Mouse (Mus musculus): Measurements from ENCODE around the gene Kif2c. TPM values are rescaled to one million over a fixed set of nuclear protein-coding genes. Genes with fewer than 3 reads are reported as not detected.

The Kif2c gene
- polyA plus RNA-seq, 1 experiment from 2014 or later = 53.4 TPM

DNA sequence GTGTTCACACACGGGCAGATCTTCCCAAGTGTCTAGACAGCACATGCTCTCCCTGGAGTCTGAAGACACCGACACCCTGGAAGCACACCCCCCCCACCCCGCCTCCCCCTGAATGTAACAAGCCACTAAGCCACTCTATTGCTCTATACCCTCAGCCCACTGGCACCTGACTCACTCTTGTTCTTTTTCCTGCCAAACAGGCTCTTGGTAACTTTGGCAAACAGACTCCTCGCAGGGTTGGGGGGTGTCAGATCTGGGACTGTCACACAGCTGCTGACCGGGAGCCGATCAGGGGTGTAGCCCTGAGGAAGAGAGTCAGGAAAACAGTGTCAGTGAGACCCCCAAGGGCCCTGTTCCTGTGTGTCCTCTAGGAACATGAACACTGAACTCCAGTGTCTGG, 51.2 kb downstream of the Kif2c start:
- Histone ChIP-seq H3K4me2 (ENCODE audit: low read length) (no peak overlapping the region), H3K27ac (ENCODE audit: low read depth) (no peak overlapping the region), H3K4me3 (ENCODE audit: low read depth, low read length) (no peak overlapping the region), H3K27me3 (replicated peaks; ENCODE audit: control insufficient read depth, insufficient read depth, low read length) (peaks cover 20% of the 10 kb centered on the region), H3K36me3 (ENCODE audit: control insufficient read depth, insufficient read depth, low read length) (0 out of 2 replicates have a peak, but pooled peaks cover 4% of the 10 kb centered on the region), H3K4me1 (replicated peaks; ENCODE audit: control insufficient read depth, insufficient read depth, low read length) (peaks cover 15% of the 10 kb centered on the region; the same call in 1 of the 2 replicates), H3K9ac (ENCODE audit: low read length) (no peak overlapping the region), H3K9me3 (ENCODE audit: control insufficient read depth, low read length) (no peaks in the 10 kb centered on the region)
- WGBS = 77% methylated on average over 6 of the region's 6 CpGs
- ATAC-seq (replicated peaks; ENCODE audit: low FRiP score, low TSS enrichment, low read depth) (no peak), DNase-seq (ENCODE audit: low spot score) (no peak)

DNA sequence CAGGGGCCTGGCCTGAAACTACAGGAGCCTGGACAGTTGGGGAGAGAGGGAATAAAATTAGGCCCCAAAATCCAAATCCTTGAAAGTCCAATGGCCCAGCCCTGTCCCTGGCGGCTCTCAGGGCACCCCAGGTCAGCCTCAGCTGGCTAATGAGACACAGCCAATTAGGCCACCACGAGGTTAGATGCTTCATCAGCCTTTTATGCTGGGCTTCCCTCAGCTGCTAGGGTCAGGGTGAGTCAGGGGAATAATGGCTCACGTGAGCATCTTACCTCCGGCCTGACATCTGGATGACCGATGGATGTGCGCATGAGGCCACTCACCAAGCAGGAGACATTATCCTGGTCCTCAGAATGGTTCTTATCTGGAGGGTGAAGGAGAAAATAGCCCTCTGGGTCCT, 51.6 kb downstream of the Kif2c start:
- Histone ChIP-seq H3K27me3 (replicated peaks; ENCODE audit: control insufficient read depth, insufficient read depth, low read length) (peaks cover 20% of the 10 kb centered on the region), H3K36me3 (ENCODE audit: control insufficient read depth, insufficient read depth, low read length) (0 out of 2 replicates have a peak, but pooled peaks cover 4% of the 10 kb centered on the region), H3K27ac (ENCODE audit: low read depth) (no peak overlapping the region), H3K4me1 (replicated peaks; ENCODE audit: control insufficient read depth, insufficient read depth, low read length) (peaks cover 19% of the 10 kb centered on the region), H3K4me3 (ENCODE audit: low read depth, low read length) (no peak overlapping the region), H3K9me3 (ENCODE audit: control insufficient read depth, low read length) (no peaks in the 10 kb centered on the region), H3K4me2 (ENCODE audit: low read length) (no peak overlapping the region), H3K9ac (ENCODE audit: low read length) (no peak overlapping the region)
- WGBS = 83% methylated on average over 6 of the region's 6 CpGs
- ATAC-seq (replicated peaks; ENCODE audit: low FRiP score, low TSS enrichment, low read depth) (no peak), DNase-seq (ENCODE audit: low spot score) (no peak)

DNA sequence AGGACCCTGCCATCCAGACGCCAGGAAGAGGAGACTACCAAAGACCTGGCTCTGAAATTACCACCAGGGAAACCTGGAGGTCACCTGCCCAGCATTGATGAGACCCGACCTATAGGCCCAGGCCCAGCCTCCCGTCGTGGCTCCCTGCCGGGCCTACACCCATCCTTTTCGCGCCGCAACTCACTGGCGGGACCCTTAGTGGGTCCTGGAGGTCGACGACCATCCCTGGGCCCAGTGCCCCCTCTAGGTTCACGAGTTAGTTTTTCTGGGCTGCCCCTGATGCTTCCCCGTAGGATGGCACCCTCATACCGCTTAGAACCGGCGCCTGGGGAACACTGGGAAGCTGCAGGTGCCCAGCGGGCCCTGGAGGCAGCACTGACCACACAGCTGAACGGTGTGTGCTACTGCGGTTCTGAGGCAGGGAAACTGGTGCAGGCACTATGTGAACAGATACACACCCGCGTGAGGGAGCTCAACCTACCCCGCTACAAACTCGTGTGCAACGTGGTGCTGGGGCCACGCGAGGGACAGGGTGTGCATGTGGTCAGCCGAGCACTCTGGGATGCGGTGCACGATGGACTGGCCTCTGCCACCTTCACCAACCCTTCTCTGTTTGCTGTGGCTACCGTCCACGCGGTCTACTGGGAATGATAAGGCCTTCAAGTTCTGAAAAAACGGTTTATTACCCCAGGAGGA, 54.3 kb downstream of the Kif2c start:
- no peak for ATAC-seq (replicated peaks; ENCODE audit: low FRiP score, low TSS enrichment, low read depth)

DNA sequence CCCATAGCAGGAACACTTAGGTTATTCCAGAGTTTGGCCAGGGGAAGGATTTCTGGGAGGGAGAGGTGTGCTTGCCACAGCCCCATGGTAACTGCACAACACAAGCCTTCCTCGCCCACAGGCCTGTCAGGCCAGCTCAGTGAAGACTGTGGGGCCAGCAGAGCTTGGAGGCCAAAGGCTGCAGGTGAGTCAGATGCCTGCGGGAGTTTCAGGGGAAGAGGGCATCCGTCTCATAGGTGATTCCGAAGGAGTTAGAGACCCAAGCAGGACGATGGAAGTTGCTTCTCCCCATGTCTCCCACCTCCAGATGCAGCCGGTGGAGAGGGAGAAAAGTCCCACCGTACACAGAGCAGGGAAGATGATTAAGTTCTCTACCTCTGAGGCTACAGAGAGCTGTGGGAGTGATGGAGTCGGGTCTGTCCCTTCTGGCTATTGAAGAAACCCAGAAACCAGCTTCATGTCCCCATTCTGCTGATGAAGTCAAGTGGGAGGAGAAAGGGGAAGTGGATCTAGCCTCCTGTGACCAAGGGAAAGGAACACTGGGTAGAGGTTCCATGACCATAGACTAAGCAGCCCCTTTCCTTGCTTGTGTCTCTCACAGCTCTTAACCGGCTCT, 55.7 kb downstream of the Kif2c start, which contains the start of gene Tctex1d4:
TSS of gene Tctex1d4 (plus strand) at position 120 of the 616 bp plus-strand sequence.
- H3K9me3 ChIP-seq (ENCODE audit: control insufficient read depth, low read length) = no peaks in the 10 kb centered on the region
- H3K4me1 ChIP-seq (replicated peaks; ENCODE audit: control insufficient read depth, insufficient read depth, low read length) = peaks cover 25% of the 10 kb centered on the region
- peak within 1 kb of the TSS; percentile 78 for H3K27ac ChIP-seq (ENCODE audit: low read depth)
- H3K27me3 ChIP-seq (replicated peaks; ENCODE audit: control insufficient read depth, insufficient read depth, low read length) = peaks cover 4% of the 10 kb centered on the region
- H3K4me2 ChIP-seq (ENCODE audit: low read length) = peak within 1 kb of the TSS; percentile 39; the same call in 1 of the 2 replicates
- H3K36me3 ChIP-seq (ENCODE audit: control insufficient read depth, insufficient read depth, low read length) = 0 out of 2 replicates have a peak, but pooled peaks cover 4% of the 10 kb centered on the region
- ATAC-seq (replicated peaks; ENCODE audit: low FRiP score, low TSS enrichment, low read depth) = no peak
- DNase-seq (ENCODE audit: low spot score) = no peak
- no peak within 1 kb of the TSS for H3K4me3 ChIP-seq (ENCODE audit: low read depth, low read length)
- WGBS = 80% methylated on average over 9 of the region's 9 CpGs
- H3K9ac ChIP-seq (ENCODE audit: low read length) = peak within 1 kb of the TSS; percentile 20; the same call in 1 of the 2 replicates

More for the DNA sequence above, 54.3 kb downstream of the Kif2c start:
- no peak overlapping the region for H3K4me3 ChIP-seq (ENCODE audit: low read depth, low read length)
- H3K4me2 ChIP-seq (ENCODE audit: low read length) = no peak overlapping the region
- DNase-seq (ENCODE audit: low spot score) = no peak
- H3K27me3 ChIP-seq (replicated peaks; ENCODE audit: control insufficient read depth, insufficient read depth, low read length) = peaks cover 18% of the 10 kb centered on the region
- no peak overlapping the region for H3K27ac ChIP-seq (ENCODE audit: low read depth)
- peaks cover 32% of the 10 kb centered on the region for H3K4me1 ChIP-seq (replicated peaks; ENCODE audit: control insufficient read depth, insufficient read depth, low read length)
- no peaks in the 10 kb centered on the region for H3K9me3 ChIP-seq (ENCODE audit: control insufficient read depth, low read length)
- WGBS = 89% methylated on average over 33 of the region's 33 CpGs
- H3K36me3 ChIP-seq (ENCODE audit: control insufficient read depth, insufficient read depth, low read length) = 0 out of 2 replicates have a peak, but pooled peaks cover 4% of the 10 kb centered on the region
- H3K9ac ChIP-seq (ENCODE audit: low read length) = no peak overlapping the region

DNA sequence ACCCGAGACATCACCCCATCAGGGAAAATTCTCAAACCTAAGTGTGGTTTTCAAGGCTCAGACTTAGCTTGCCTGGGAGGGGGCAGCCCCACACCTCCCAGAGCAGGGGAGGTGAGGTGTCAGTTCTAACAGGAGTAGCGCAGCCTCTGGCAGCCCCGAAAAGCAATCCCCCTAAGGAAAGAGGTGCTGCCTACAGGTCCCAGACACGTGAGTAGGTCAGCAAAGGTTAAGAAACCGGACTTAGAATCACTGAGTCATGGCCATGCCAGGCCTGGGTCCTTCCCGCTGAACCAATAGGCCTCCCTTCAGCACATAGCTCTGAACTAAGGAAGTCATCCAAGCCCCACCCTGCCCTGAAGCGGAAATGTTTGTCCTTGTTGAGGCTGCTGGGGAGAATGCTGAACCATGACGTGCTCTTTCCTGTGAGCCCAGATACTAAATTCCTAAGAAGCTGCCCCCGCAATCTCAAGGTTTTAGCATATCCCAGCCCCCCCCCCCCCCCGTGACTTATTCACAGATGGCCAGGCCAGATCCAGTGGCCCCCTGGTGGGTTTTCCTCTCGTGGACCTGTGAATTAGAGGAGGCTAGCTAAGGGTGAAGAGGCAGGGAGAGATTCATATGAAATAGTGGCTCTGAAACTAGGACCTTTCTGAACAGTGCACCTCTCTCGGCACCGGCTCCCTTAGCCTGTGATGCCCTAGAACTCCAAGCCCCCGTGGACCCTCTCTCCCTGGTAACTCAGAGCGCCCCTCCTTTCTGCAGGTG, 56.3 kb downstream of the Kif2c start:
- ATAC-seq (replicated peaks; ENCODE audit: low FRiP score, low TSS enrichment, low read depth) = peak; percentile 61
- H3K4me2 ChIP-seq (ENCODE audit: low read length) = no peak overlapping the region; the same call in 1 of the 2 replicates
- DNase-seq (ENCODE audit: low spot score) = peak; percentile 65
- peak overlapping the region; percentile 78 for H3K27ac ChIP-seq (ENCODE audit: low read depth)
- H3K36me3 ChIP-seq (ENCODE audit: control insufficient read depth, insufficient read depth, low read length) = 0 out of 2 replicates have a peak, but pooled peaks cover 4% of the 10 kb centered on the region
- H3K27me3 ChIP-seq (replicated peaks; ENCODE audit: control insufficient read depth, insufficient read depth, low read length) = no peaks in the 10 kb centered on the region
- 45% methylated on average over 15 of the region's 15 CpGs for WGBS
- H3K9me3 ChIP-seq (ENCODE audit: control insufficient read depth, low read length) = no peaks in the 10 kb centered on the region
- peaks cover 29% of the 10 kb centered on the region for H3K4me1 ChIP-seq (replicated peaks; ENCODE audit: control insufficient read depth, insufficient read depth, low read length)
- H3K9ac ChIP-seq (ENCODE audit: low read length) = no peak overlapping the region
- no peak overlapping the region for H3K4me3 ChIP-seq (ENCODE audit: low read depth, low read length)

DNA sequence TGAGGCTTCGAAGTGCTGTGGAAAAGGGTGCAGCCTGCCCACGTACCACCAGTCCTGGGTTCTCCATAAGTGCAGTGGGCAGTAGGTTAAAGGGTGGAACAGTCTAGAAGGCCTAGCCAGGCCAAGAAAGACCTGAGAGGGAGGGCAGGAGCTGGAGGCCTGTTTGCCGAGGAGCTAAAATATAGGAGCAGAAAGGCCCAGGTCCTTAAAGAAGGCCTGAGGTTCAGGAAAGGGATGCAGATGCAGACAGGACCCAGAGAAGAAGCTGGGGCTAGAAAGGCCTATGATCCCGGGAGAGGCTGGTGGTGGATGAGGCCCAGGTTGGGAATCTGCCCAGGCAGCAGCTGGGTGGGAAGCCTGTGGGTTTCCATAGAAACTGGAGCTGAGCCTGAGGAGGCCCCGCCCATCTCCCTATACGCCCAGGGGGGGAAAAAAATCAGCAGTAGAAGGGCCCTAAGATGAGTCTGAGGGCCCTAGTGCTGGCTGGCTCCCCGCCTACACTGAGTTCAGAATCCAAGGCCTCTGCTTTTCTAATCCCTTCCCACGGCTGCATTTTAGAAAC, 57.0 kb downstream of the Kif2c start, which contains the start of gene Btbd19:
TSS of gene Btbd19 (minus strand) at position 378 of the 562 bp plus-strand sequence.
- Histone ChIP-seq H3K27ac (ENCODE audit: low read depth) (peak within 1 kb of the TSS; percentile 78), H3K36me3 (ENCODE audit: control insufficient read depth, insufficient read depth, low read length) (0 out of 2 replicates have a peak, but pooled peaks cover 4% of the 10 kb centered on the region), H3K9ac (ENCODE audit: low read length) (peak within 1 kb of the TSS; percentile 31; the same call in 1 of the 2 replicates), H3K27me3 (replicated peaks; ENCODE audit: control insufficient read depth, insufficient read depth, low read length) (no peaks in the 10 kb centered on the region), H3K4me1 (replicated peaks; ENCODE audit: control insufficient read depth, insufficient read depth, low read length) (peaks cover 31% of the 10 kb centered on the region), H3K4me3 (ENCODE audit: low read depth, low read length) (no peak within 1 kb of the TSS; the same call in 1 of the 2 replicates), H3K4me2 (ENCODE audit: low read length) (peak within 1 kb of the TSS; percentile 39), H3K9me3 (ENCODE audit: control insufficient read depth, low read length) (no peaks in the 10 kb centered on the region)
- ATAC-seq (replicated peaks; ENCODE audit: low FRiP score, low TSS enrichment, low read depth) = peak; percentile 33; the same call in 1 of the 2 replicates
- DNase-seq (ENCODE audit: low spot score) = peak; percentile 74
- WGBS = 32% methylated on average over 8 of the region's 8 CpGs

DNA sequence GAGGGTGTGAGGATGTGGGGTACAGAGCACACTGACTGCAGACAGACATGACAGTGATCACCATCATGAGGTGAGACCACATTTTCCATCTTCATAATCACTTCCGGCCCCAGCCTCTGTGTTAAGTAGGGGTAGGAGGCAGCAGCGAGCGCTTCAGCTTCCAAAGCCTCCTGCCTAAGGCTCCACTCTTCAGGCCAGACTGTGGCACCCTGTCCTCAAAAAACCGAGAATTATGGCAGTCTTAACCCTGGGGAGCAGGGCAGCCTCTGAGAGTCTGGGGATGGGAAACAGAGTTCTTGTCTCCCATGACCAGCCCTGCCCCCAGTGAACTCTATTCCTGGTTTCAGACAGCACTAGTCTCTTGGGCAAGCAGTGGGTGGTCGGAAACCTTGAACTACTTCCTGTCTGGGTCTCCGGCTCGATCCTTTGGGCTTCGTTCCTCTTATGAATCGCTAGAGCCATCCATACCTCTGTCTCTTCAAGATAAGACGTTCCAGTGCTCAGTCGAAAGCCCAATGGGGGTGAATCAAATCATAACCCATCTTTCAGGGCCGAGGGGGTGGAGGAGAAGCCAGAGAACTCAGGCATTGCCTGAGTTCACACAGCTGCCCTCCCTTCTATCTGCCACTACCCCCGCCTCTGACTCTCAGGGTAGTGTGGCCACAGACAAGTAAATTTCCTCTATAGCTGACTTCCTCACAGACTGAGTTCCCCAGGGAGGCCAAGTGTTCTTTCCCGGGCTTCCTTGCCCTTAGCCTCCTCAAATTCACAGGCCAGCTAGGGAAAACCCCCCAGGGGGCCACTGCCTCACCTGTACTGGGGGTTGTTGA, 57.7 kb downstream of the Kif2c start:
- Histone ChIP-seq H3K9me3 (ENCODE audit: control insufficient read depth, low read length) (no peaks in the 10 kb centered on the region), H3K4me3 (ENCODE audit: low read depth, low read length) (no peak overlapping the region; the same call in 1 of the 2 replicates), H3K4me1 (replicated peaks; ENCODE audit: control insufficient read depth, insufficient read depth, low read length) (peaks cover 34% of the 10 kb centered on the region), H3K4me2 (ENCODE audit: low read length) (peak overlapping the region; percentile 39), H3K27ac (ENCODE audit: low read depth) (peak overlapping the region; percentile 78), H3K9ac (ENCODE audit: low read length) (peak overlapping the region; percentile 31; the same call in 1 of the 2 replicates), H3K36me3 (ENCODE audit: control insufficient read depth, insufficient read depth, low read length) (0 out of 2 replicates have a peak, but pooled peaks cover 4% of the 10 kb centered on the region), H3K27me3 (replicated peaks; ENCODE audit: control insufficient read depth, insufficient read depth, low read length) (no peaks in the 10 kb centered on the region)
- DNase-seq (ENCODE audit: low spot score) (no peak), ATAC-seq (replicated peaks; ENCODE audit: low FRiP score, low TSS enrichment, low read depth) (no peak)
- 60% methylated on average over 14 of the region's 14 CpGs for WGBS

All from intestine, embryonic 14.5 days (tissue).